Mouse (Mus musculus) midbrain, postnatal 0 days (tissue): ENCODE data around the gene 2210011C24Rik. TPM values are rescaled to one million over a fixed set of nuclear protein-coding genes. Genes with fewer than 3 reads are reported as not detected.

Experiments
- ATAC-seq: fragments of 200-750 bp; cut with Nextera tagmentation; 2 replicates; pipeline ENCODE4 v1.8.0; 2017; ENCODE audit warnings: moderate number of reproducible peaks, mild to moderate bottlenecking, moderate TSS enrichment, moderate library complexity; ENCODE audit not compliant: low FRiP score
- DNase-seq: peaks from one replicate; pipeline ENCODE4 v3.0.0-alpha.2; 2015; ENCODE audit warnings: low spot score
- H3K27ac ChIP-seq: fragments of 300-500 bp; sonication (generic); 2 replicates; pipeline ENCODE4 v1.5.1; 2014; ENCODE audit warnings: low read depth, mild to moderate bottlenecking, low read length, mixed read lengths
- H3K27me3 ChIP-seq: fragments of 300-500 bp; sonication (generic); 2 replicates; pipeline ENCODE4 v1.6.1; 2014; ENCODE audit warnings: low read length, control low read depth, mixed read lengths; ENCODE audit not compliant: insufficient read depth
- H3K36me3 ChIP-seq: fragments of 300-500 bp; sonication (generic); 2 replicates; pipeline ENCODE4 v1.6.1; 2014; ENCODE audit warnings: low read length, control low read depth, mixed read lengths; ENCODE audit not compliant: insufficient read depth
- H3K4me1 ChIP-seq: fragments of 300-500 bp; sonication (generic); 2 replicates; pipeline ENCODE4 v1.6.1; 2014; ENCODE audit warnings: mild to moderate bottlenecking, control low read depth, antibody characterized with exemption, low read length, mixed read lengths; ENCODE audit not compliant: insufficient read depth
- H3K4me2 ChIP-seq: fragments of 300-500 bp; sonication (generic); 2 replicates; pipeline ENCODE4 v1.6.1; 2014; ENCODE audit warnings: low read depth, mild to moderate bottlenecking, low read length, mixed read lengths; ENCODE audit not compliant: poor library complexity, severe bottlenecking
- H3K4me3 ChIP-seq: fragments of 300-500 bp; sonication (generic); 2 replicates; pipeline ENCODE4 v1.5.1; 2014; ENCODE audit warnings: low read depth, mild to moderate bottlenecking, low read length, moderate library complexity
- H3K9ac ChIP-seq: fragments of 300-500 bp; sonication (generic); replicated peaks from 2 replicates; pipeline ENCODE4 v1.6.1; 2014; ENCODE audit warnings: mild to moderate bottlenecking, low read length, moderate library complexity, mixed read lengths; ENCODE audit not compliant: poor library complexity, severe bottlenecking
- H3K9me3 ChIP-seq: fragments of 300-500 bp; sonication (generic); 2 replicates; pipeline ENCODE4 v1.6.1; 2016; ENCODE audit warnings: low read length, control low read depth
- CTCF ChIP-seq: IDR thresholded peaks from 2 replicates; pipeline ENCODE4 v1.5.1; 2016; ENCODE audit warnings: antibody characterized with exemption, mild to moderate bottlenecking
- WGBS: fragments of 180-500 bp; shearing (Covaris S2); extraction: QIAGEN DNeasy Blood & Tissue Kit; methylation state at CpG from one replicate; pipeline ENCODE4 v1.1.7; 2014; 5-methylcytosine and 5-hydroxymethylcytosine counted together
- polyA plus RNA-seq: library from polyadenylated mRNA; unstranded; fragments of >200 nt; fragmentation: Nextera tagmentation; extraction: Ambion mirVana; gene quantifications from 2 replicates; pipeline ENCODE4 v1.2.1, GENCODE M21; 2015
- total RNA-seq: library from RNA; depleted of rRNA; stranded (reverse); fragments of >200 nt; gene quantifications from 2 replicates; pipeline ENCODE4 v1.2.3, GENCODE M21; 2014; rRNA removed

The 2210011C24Rik gene
- total RNA-seq, result 0.66 TPM in 1 of 2 replicates, not detected in the other
- 0.43 and 1.5 TPM in 2 replicates for polyA plus RNA-seq

DNA sequence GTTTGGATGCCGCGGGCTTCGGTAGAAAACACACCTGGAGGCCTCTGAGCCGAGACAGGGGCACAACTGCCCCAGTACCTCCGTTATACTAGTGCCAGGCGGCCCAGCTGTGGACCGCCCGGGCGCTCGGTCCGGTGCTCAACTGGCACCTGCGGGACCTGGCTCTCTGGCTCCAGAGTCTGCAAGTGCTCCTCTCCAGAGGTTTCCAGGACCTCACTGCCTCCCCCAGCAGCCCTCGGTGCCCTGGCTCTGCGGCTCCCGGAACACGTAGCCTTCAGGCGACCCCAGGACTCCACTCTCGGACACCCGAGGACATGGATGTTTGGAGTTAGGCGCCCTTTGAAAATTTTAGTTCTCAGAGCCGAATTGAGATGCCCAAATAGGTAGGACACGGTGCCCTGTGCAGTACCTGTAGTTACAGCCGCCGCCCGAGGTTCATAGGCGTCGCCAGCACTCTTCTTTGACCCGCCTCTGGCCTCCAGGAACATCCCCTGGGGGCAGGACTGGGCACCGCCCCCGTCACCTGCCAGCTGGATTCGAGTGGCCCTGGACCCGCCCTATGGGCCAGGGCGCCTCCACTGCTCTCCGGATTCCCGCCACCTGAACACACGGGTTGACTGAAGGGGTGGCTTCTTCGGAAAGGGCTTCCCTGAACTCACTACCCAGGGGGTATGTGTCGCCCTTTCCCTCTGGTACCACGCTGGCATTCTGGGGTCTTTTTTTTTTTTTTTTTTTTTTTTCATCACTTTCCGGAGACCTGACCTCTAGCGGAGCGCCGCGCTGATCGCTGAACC, at the start of gene 2210011C24Rik:
2210011C24Rik (minus strand) TSS at position 467 of the 794 bp plus-strand sequence.
- Histone ChIP-seq H3K9ac (peak within 1 kb of the TSS; percentile 40), H3K27ac (no peak within 1 kb of the TSS), H3K4me1 (peaks cover 7% of the 10 kb centered on the region; the same call in 1 of the 2 replicates), H3K27me3 (peaks cover 28% of the 10 kb centered on the region), H3K4me3 (peak within 1 kb of the TSS; percentile 55), H3K9me3 (no peaks in the 10 kb centered on the region), H3K4me2 (peak within 1 kb of the TSS; percentile 98), H3K36me3 (no peaks in the 10 kb centered on the region)
- DNase-seq (no peak), ATAC-seq (peak; percentile 11; the same call in 1 of the 2 replicates)
- WGBS, result 1% methylated on average over 44 of the region's 45 CpGs
- no peak for TF ChIP-seq CTCF

DNA sequence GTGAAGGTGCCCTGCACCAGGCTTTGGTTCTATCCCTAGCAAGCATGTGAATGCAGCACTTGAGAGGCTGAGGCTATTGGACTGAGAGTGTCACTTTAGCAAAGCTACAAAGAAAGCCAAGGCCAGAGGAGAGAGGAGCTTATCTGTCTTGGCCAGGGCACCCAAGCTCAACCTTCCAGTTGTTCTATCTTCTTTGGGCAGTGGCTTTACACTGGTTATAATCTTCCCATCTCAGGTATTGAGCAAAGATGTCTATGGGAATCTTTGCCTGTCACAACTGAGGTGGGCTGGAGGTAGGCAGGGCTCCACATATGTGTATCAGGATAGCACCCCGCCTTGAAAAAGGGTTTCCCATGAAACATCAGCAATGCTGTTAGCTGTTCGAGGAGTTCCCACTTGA, 48.3 kb upstream of the 2210011C24Rik start:
- WGBS, result 81% methylated on average over 2 of the region's 2 CpGs
- ATAC-seq, result no peak
- H3K36me3 ChIP-seq, result no peaks in the 10 kb centered on the region

DNA sequence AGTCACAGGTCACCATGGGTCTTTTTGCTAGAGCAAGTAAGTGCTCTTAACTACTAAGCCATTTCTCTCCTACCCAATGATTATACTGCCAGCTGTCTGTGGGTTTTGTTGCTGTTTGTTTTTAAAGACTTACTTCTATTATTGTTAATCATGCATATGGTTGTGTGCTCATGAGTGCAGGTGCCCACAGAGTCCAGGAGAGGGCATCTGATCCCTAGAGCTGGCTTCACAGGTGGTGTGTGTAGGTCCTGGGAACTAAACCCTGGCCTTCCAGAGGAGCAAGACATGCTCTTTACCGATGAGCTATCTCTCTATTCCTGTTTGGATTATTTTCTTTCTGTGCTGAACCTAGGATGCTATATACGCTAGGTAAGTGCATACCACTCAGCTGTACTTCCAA, 47.3 kb upstream of the 2210011C24Rik start:
- 95% methylated on average over 2 of the region's 2 CpGs for WGBS
- DNase-seq, result no peak
- no peaks in the 10 kb centered on the region for H3K36me3 ChIP-seq
- H3K27ac ChIP-seq, result no peak overlapping the region
- no peaks in the 10 kb centered on the region for H3K9me3 ChIP-seq
- no peak overlapping the region for H3K9ac ChIP-seq
- no peak overlapping the region for H3K4me3 ChIP-seq
- no peaks in the 10 kb centered on the region for H3K4me1 ChIP-seq
- no peak overlapping the region for H3K4me2 ChIP-seq
- H3K27me3 ChIP-seq, result no peaks in the 10 kb centered on the region
- no peak for ATAC-seq
- no peak for TF ChIP-seq CTCF

More for the DNA sequence above, 48.3 kb upstream of the 2210011C24Rik start:
- no peak for TF ChIP-seq CTCF
- no peaks in the 10 kb centered on the region for H3K4me1 ChIP-seq
- H3K4me3 ChIP-seq, result no peak overlapping the region
- no peaks in the 10 kb centered on the region for H3K9me3 ChIP-seq
- no peak overlapping the region for H3K4me2 ChIP-seq
- H3K9ac ChIP-seq, result no peak overlapping the region
- no peaks in the 10 kb centered on the region for H3K27me3 ChIP-seq
- no peak overlapping the region for H3K27ac ChIP-seq
- DNase-seq, result no peak

GRCm38 (mm10) chr8:84057827-84058226, 45.9 kb upstream of the 2210011C24Rik start:
- Histone ChIP-seq H3K36me3 (no peaks in the 10 kb centered on the region), H3K4me3 (no peak overlapping the region), H3K27ac (no peak overlapping the region), H3K27me3 (no peaks in the 10 kb centered on the region), H3K9me3 (no peaks in the 10 kb centered on the region), H3K9ac (no peak overlapping the region), H3K4me2 (no peak overlapping the region), H3K4me1 (no peaks in the 10 kb centered on the region)
- ATAC-seq (no peak), DNase-seq (no peak)
- WGBS, result 69% methylated on average over 1 of the region's 1 CpGs
- TF ChIP-seq CTCF, result no peak

GRCm38 (mm10) chr8:84053229-84053628, 41.3 kb upstream of the 2210011C24Rik start:
- no peak overlapping the region for H3K4me2 ChIP-seq
- WGBS, result 94% methylated on average over 5 of the region's 5 CpGs
- ATAC-seq, result no peak
- no peaks in the 10 kb centered on the region for H3K4me1 ChIP-seq
- no peak overlapping the region for H3K4me3 ChIP-seq
- no peaks in the 10 kb centered on the region for H3K27me3 ChIP-seq
- H3K9ac ChIP-seq, result no peak overlapping the region
- no peak for DNase-seq
- H3K36me3 ChIP-seq, result no peaks in the 10 kb centered on the region
- H3K9me3 ChIP-seq, result no peaks in the 10 kb centered on the region
- TF ChIP-seq CTCF, result no peak
- H3K27ac ChIP-seq, result no peak overlapping the region

DNA sequence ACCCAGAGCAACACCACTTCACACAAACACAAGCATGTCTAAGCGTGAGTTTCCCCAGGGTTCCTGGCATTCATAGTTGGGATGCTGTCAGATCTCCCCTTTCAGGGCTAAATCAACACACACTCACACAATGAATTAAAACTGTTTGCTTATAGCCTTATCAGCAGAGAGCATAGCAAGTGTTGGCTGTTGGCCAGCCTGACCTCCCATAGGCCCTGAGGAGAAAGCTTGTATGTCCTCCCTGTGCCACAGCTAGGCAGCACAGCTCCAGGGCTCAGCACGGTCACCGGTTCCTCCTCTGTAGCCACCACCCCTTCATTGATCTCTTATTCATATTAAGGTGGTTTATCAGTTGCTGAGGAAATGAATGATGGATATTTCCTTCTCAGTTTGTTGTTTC, 40.8 kb upstream of the 2210011C24Rik start:
- Histone ChIP-seq H3K4me2 (no peak overlapping the region), H3K4me3 (no peak overlapping the region), H3K9me3 (no peaks in the 10 kb centered on the region), H3K9ac (no peak overlapping the region), H3K4me1 (no peaks in the 10 kb centered on the region), H3K27me3 (no peaks in the 10 kb centered on the region), H3K27ac (no peak overlapping the region), H3K36me3 (no peaks in the 10 kb centered on the region)
- 70% methylated on average over 3 of the region's 3 CpGs for WGBS
- ATAC-seq (no peak), DNase-seq (no peak)
- TF ChIP-seq CTCF, result no peak
